Mouse (Mus musculus) CD4-positive naive resting alpha-beta T cell, adult 57 days (primary cell): Measurements from ENCODE around the gene Rpf1. TPM values are rescaled to one million over a fixed set of nuclear protein-coding genes. Genes with fewer than 3 reads are reported as not detected.

ENCODE experiments used
- total RNA-seq: library from RNA; stranded (reverse); gene quantifications from one replicate; pipeline ENCODE4 v1.2.4, GENCODE M21; 2023

Gene Rpf1
- total RNA-seq = 119 TPM

GRCm38 (mm10) chr3:146520798-146521651 is at the start of gene Rpf1:
Gene Rpf1, minus strand, starts transcription at chr3:146521429.

GRCm38 (mm10) chr3:146570148-146570782 is 49.0 kb upstream of the Rpf1 start, which contains the start of gene Uox:
Gene Uox, plus strand, starts transcription at chr3:146570426.

DNA sequence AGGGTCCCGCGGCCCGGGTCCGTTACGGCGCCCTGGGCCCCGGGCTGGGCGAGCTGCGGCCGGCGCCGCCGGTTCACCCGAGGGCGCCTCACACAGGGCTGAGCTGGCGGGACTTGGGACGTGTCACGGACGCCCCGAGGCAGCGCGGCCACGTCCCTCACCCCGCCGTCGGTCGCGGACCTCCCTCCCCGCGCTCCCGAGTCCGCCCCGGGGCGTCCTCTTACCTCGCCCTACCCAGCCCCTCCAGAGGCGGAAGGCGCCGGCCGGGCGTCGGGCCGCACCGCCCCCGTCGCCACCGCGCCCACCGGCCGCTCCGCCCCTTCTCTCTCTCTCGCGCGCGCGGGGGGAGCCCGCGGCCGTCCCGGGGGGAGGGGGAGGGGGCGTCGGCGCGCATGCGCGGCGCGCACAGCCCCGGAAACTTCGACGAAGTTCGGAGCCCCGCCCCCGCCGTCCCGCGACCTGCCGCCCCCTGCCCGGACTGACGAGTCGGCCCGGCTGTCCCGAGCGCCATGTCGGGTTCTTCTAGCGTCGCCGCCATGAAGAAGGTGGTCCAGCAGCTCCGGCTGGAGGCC is 21.7 kb downstream of the Rpf1 start, which contains the start of the genes Spata1 and Gng5:
Gene Spata1, minus strand, starts transcription at position 323 of the 572 bp plus-strand sequence.
Gene Gng5, plus strand, starts transcription at position 377 of the 572 bp plus-strand sequence.

Other genes with a start within 250 kb of the Rpf1 start
- gene Ssx2ip, start 116.8 kb downstream of the Rpf1 start, total RNA-seq = 4.0 TPM
- gene Ctbs, start 71.6 kb downstream of the Rpf1 start, total RNA-seq = 5.7 TPM
- 6.2 TPM for gene Spata1, start 21.7 kb downstream of the Rpf1 start, total RNA-seq
- gene Gng5, start 21.6 kb downstream of the Rpf1 start, total RNA-seq = 166 TPM
- gene Uox, start 49.0 kb upstream of the Rpf1 start, total RNA-seq = not detected
- not detected for gene Dnase2b, start 94.2 kb upstream of the Rpf1 start, total RNA-seq
- gene 4930503B20Rik, start 129.9 kb upstream of the Rpf1 start, total RNA-seq = not detected
- gene Samd13, start 164.2 kb upstream of the Rpf1 start, total RNA-seq = 1.0 TPM